Mouse (Mus musculus) hindbrain, embryonic 10.5 days (tissue): ENCODE measurements around the gene Tox2. TPM values are rescaled to one million over a fixed set of nuclear protein-coding genes. Genes with fewer than 3 reads are reported as not detected.

Experiments used
- DNase-seq: peaks from one replicate; pipeline ENCODE4 v3.0.0-alpha.2; 2017; ENCODE audit warnings: low spot score
- H3K27ac ChIP-seq: fragments of 300-500 bp; sonication (generic); 2 replicates; pipeline ENCODE4 v1.5.1; 2016; ENCODE audit warnings: mild to moderate bottlenecking, moderate library complexity
- H3K27me3 ChIP-seq: fragments of 300-500 bp; sonication (generic); 2 replicates; pipeline ENCODE4 v1.6.1; 2016; ENCODE audit warnings: mild to moderate bottlenecking; ENCODE audit not compliant: poor library complexity, insufficient read depth, severe bottlenecking
- H3K36me3 ChIP-seq: fragments of 300-500 bp; sonication (generic); 2 replicates; pipeline ENCODE4 v1.6.1; 2016; ENCODE audit warnings: mild to moderate bottlenecking, moderate library complexity
- H3K4me1 ChIP-seq: fragments of 300-500 bp; sonication (generic); replicated peaks from 2 replicates; pipeline ENCODE4 v1.6.1; 2016; ENCODE audit warnings: mild to moderate bottlenecking
- H3K4me3 ChIP-seq: fragments of 300-500 bp; sonication (generic); 2 replicates; pipeline ENCODE4 v1.5.1; 2016; ENCODE audit warnings: mild to moderate bottlenecking, moderate library complexity
- H3K9me3 ChIP-seq: fragments of 300-500 bp; sonication (generic); 2 replicates; pipeline ENCODE4 v1.6.1; 2016; ENCODE audit warnings: mild to moderate bottlenecking, moderate library complexity
- WGBS: fragments of 180-500 bp; shearing (Covaris S2); methylation state at CpG from one replicate; pipeline ENCODE4 v1.1.7; 2016; 5-methylcytosine and 5-hydroxymethylcytosine counted together
- polyA plus RNA-seq: library from polyadenylated mRNA; unstranded; fragments of >200 nt; fragmentation: Nextera tagmentation; extraction: Ambion mirVana; gene quantifications from 2 replicates; pipeline ENCODE4 v1.2.1, GENCODE M21; 2016

Tox2 gene
- polyA plus RNA-seq, 1 experiment from 2014 or later = 29.8 TPM

DNA sequence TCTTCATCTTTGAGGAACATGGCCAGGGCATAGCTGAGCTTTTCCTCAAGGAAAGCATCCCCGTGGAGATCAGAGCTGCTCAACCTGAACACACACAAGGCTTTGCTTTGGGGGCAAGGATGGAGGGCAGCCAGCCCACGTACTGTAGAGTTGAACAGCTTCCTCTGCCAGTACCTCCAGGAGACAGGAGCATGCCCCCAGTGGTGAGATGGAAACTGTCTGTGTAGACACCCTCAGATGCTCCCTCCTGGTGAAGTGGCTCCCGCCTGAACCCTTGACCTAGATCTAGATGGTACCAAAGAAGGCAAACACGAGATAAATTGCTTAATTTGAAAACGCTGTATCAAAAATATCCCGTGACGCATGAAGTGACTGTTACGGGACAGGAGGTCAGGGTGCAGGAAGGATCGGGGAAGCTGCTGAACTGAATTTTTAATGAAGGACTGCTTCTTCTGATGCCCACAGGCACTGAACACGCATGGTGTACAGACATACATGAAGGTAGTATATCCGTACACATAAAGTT lies 107.3 kb downstream of the Tox2 start:
- 79% methylated on average over 11 of the region's 11 CpGs for WGBS
- no peak overlapping the region for H3K27ac ChIP-seq
- H3K36me3 ChIP-seq = peaks cover 9% of the 10 kb centered on the region; the same call in 1 of the 2 replicates
- H3K27me3 ChIP-seq = no peaks in the 10 kb centered on the region
- H3K4me1 ChIP-seq = 0 out of 2 replicates have a peak, but pooled peaks cover 7% of the 10 kb centered on the region
- H3K9me3 ChIP-seq = no peaks in the 10 kb centered on the region
- no peak for DNase-seq
- no peak overlapping the region for H3K4me3 ChIP-seq

DNA sequence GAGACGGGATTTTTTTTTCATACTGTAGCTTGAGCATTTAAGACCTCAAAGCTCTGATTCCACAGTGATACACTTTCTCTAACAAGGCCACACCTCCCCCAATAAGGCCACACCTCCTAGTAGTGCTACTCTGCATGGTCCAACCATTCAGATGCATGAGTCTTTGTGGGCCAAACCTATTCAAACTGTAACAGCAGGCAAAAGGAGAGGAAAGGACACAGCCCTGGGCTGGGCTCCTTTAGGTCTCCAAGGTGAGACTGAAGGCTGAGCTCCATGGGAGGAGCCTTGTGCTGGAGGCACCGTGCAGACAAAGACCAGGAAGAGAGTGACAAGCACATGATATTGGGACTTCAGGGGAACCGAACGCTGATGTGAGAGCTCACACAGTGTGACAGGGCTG lies 114.4 kb downstream of the Tox2 start:
- peaks cover 75% of the 10 kb centered on the region for H3K36me3 ChIP-seq
- H3K9me3 ChIP-seq = no peaks in the 10 kb centered on the region
- H3K4me3 ChIP-seq = no peak overlapping the region
- no peak for DNase-seq
- 0 out of 2 replicates have a peak, but pooled peaks cover 3% of the 10 kb centered on the region for H3K4me1 ChIP-seq
- 81% methylated on average over 4 of the region's 4 CpGs for WGBS
- no peak overlapping the region for H3K27ac ChIP-seq
- H3K27me3 ChIP-seq = no peaks in the 10 kb centered on the region

DNA sequence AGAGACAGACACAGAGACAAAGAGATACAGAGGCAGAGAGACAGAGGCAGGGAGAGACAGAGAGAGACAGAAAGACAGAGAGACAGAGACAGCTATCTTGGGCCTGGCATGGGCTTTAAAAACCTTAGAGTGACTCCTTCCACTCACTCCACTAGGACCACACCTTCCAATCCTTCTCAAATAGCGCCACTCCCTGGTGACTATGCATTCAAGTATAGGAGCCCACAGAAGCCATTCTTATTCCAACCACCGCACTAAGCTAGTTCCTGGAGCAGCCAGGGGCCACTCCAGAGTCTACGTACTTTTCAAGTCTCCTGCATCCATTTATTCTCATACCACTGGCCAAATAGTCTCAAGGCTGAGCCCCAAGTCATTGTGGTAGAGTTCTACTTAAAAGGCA lies 115.9 kb downstream of the Tox2 start:
- H3K9me3 ChIP-seq = no peaks in the 10 kb centered on the region
- H3K36me3 ChIP-seq = peaks cover 86% of the 10 kb centered on the region
- H3K4me1 ChIP-seq = 0 out of 2 replicates have a peak, but pooled peaks cover 7% of the 10 kb centered on the region
- no peak overlapping the region for H3K4me3 ChIP-seq
- H3K27ac ChIP-seq = no peak overlapping the region
- 87% methylated on average over 3 of the region's 3 CpGs for WGBS
- no peaks in the 10 kb centered on the region for H3K27me3 ChIP-seq
- no peak for DNase-seq

DNA sequence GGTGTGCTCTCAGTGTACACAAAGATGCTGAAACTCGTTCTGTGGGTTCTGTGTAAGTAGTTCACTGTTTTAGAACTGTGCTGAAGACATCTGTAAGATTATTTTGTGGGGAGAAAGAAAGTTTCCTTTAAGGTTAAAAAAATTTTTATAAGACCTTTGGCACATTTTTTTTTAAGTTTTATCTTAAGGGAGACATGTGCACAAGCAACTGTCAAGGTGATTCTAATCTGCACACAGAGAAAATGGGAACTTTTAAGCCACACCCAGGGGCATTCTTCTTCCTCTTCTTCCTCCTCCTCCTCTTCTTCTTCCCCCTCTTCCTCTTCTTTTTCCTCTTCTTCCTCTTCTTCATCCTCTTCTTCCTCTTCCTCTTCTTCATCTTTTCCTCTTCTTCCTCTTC lies 120.2 kb downstream of the Tox2 start:
- WGBS = 60% methylated on average over 1 of the region's 1 CpGs
- H3K9me3 ChIP-seq = no peaks in the 10 kb centered on the region
- no peak overlapping the region for H3K4me3 ChIP-seq
- H3K27me3 ChIP-seq = no peaks in the 10 kb centered on the region
- no peak overlapping the region for H3K27ac ChIP-seq
- 0 out of 2 replicates have a peak, but pooled peaks cover 7% of the 10 kb centered on the region for H3K4me1 ChIP-seq
- no peak for DNase-seq
- H3K36me3 ChIP-seq = peaks cover 56% of the 10 kb centered on the region

DNA sequence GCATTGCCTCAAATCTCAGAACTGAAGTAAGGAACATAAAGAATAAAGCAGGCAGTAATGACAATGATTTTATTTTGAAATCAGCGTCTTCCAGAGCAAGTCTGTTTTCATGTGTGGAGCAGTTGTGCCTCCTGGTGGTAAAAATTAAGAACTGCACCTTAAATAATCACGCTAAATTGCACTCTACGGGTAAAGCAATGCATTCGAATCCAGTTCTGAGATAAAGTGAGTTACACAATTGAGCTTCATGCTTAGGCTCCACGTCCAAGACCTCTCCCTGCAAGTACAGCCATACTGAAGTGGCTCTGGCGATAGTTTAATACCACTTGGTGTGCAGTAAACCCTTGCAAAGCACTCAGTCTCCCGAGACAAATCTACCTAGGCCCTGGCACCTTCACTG lies 127.8 kb downstream of the Tox2 start:
- H3K4me1 ChIP-seq = peaks cover 5% of the 10 kb centered on the region; the same call in 1 of the 2 replicates
- no peaks in the 10 kb centered on the region for H3K9me3 ChIP-seq
- DNase-seq = no peak
- no peak overlapping the region for H3K27ac ChIP-seq
- no peaks in the 10 kb centered on the region for H3K36me3 ChIP-seq
- H3K4me3 ChIP-seq = no peak overlapping the region
- H3K27me3 ChIP-seq = 0 out of 2 replicates have a peak, but pooled peaks cover 4% of the 10 kb centered on the region
- WGBS = 30% methylated on average over 7 of the region's 7 CpGs

DNA sequence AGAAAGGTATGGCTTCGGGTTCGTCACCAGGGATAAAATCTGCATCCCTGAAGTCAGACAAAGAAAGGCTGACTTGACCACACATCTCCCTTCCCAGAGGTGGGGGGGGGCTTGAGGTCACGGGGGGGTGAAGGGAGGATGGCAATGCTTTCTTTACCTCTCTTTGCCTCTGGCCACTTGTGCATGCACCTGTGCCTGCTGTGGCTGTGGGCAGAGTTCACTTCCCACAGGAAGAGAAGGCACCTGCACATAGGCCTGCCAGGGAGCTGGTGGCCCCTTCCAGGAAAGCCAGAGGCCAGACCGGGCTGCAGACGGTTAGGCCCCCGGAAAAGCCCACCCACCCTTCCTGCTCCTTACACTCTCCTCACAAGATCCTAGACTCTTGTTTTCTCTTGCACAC lies 128.5 kb downstream of the Tox2 start:
- no peak for DNase-seq
- 89% methylated on average over 6 of the region's 6 CpGs for WGBS
- H3K27me3 ChIP-seq = peaks cover 10% of the 10 kb centered on the region
- H3K4me3 ChIP-seq = no peak overlapping the region
- no peaks in the 10 kb centered on the region for H3K36me3 ChIP-seq
- no peaks in the 10 kb centered on the region for H3K9me3 ChIP-seq
- peaks cover 5% of the 10 kb centered on the region; the same call in 1 of the 2 replicates for H3K4me1 ChIP-seq
- no peak overlapping the region for H3K27ac ChIP-seq

DNA sequence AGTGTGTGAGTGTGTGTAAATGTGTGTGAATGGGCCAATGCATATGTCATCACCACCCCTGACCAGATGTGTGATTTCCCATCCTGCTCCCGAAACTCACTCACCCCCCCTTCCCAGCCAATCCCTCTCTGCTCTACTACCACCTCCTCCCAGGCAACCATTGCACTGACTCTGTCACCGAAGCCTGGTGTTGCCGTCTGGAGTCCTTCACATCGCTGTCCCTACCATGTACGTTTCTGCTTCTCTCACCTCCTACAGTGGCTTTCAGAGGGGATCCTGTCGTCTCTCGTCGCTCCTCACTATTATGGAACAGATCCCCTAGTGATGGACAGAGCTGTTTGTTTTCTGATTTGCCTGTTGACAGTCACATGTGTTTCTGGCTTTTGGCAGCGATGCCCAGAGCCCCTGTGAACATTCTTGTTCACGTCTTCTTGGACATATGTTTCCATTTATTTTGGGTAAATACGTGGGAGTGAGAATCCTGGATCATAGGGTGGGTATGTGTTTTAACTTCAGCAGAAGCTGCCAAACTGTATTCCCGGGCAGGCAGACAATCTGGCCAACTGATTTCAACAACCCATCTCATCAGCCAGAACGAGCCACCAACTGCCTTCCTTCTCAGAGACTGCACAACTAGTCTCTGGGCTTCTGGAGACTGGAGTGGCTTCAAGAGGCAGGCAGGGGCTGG lies 129.6 kb downstream of the Tox2 start:
- Histone ChIP-seq H3K4me3 (no peak overlapping the region), H3K4me1 (peaks cover 8% of the 10 kb centered on the region; the same call in 1 of the 2 replicates), H3K36me3 (no peaks in the 10 kb centered on the region), H3K27me3 (peaks cover 21% of the 10 kb centered on the region), H3K9me3 (no peaks in the 10 kb centered on the region), H3K27ac (no peak overlapping the region)
- WGBS = 72% methylated on average over 13 of the region's 13 CpGs
- DNase-seq = no peak

DNA sequence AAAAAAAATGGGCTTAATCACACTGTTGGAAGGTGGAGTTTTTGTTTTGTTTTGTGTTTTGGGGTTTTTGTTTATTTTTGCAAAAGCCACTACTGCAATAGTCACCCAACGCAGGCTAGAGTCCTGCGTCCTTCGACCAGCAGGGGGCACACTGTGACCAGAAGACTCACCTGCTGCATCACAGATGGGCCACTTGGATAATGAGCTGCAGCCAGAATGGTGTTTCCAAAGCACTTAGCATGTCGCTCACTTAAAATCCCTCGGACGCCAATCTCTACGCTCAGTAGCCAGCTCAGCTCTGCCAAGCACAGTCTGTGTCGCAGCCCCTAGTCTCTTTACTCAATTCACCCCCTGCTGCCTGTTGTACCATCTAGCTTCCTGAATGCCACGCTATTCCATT lies 137.3 kb downstream of the Tox2 start:
- H3K9me3 ChIP-seq = no peaks in the 10 kb centered on the region
- no peaks in the 10 kb centered on the region for H3K36me3 ChIP-seq
- DNase-seq = peak; percentile 72
- peaks cover 19% of the 10 kb centered on the region for H3K4me1 ChIP-seq
- H3K4me3 ChIP-seq = no peak overlapping the region
- WGBS = 33% methylated on average over 9 of the region's 9 CpGs
- H3K27ac ChIP-seq = no peak overlapping the region
- peaks cover 61% of the 10 kb centered on the region for H3K27me3 ChIP-seq

DNA sequence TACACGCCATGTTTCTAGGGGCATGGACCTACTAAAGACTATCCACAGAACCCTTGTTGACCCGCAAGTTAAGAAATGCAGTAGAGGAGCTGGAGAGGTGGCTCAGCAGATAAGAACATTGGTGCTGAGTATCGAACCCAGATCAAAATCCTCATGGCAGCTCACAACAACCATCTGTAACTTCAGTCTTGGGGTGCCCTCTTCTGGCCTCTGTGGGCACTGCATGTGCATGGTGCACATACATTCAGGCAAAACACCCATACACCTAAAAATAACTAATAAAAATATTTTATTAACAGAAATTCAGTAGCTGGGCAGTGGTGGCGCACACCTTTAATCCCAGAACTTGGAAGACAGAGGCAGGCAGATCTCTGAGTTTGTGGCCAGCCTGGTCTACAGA lies 140.7 kb downstream of the Tox2 start:
- Histone ChIP-seq H3K4me3 (no peak overlapping the region), H3K9me3 (no peaks in the 10 kb centered on the region), H3K4me1 (peaks cover 15% of the 10 kb centered on the region), H3K27me3 (peaks cover 33% of the 10 kb centered on the region), H3K27ac (no peak overlapping the region), H3K36me3 (no peaks in the 10 kb centered on the region)
- 91% methylated on average over 4 of the region's 4 CpGs for WGBS
- peak; percentile 51 for DNase-seq

DNA sequence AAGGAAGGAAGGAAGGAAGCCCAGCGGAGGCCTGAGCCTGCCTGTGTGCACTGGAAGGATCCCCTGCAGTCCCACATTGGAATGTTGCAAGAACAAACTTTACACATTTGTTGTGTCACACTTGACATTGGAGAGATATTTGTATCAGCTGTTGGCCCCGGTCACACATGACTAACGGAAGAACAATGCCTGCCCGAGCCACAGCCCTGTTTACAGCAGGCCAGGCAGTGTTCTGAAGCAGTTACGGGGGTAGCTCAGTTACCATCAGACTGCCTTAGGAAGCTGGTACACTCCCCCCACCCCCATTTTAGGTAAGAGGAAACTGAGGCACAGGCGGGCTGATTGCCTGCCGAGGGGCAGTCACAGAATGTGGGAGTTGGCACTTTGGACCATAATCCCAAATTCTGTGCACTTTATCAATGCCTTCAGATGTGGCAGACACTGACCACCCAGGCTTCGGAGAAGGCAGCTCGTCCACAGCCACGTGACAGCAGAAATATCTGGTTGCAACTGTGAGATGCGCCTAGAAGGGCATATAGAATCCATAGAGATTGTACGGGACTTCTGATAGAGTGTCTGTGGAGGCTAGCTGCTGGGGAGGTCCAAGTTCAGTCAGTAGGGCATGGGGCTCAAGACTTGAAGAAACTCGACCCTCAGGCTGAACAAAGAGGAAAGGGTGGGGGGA lies 142.2 kb downstream of the Tox2 start:
- no peak for DNase-seq
- Histone ChIP-seq H3K27ac (no peak overlapping the region), H3K4me3 (no peak overlapping the region), H3K27me3 (peaks cover 19% of the 10 kb centered on the region), H3K36me3 (no peaks in the 10 kb centered on the region), H3K9me3 (no peaks in the 10 kb centered on the region), H3K4me1 (peaks cover 3% of the 10 kb centered on the region; the same call in 1 of the 2 replicates)
- WGBS = 83% methylated on average over 13 of the region's 13 CpGs

DNA sequence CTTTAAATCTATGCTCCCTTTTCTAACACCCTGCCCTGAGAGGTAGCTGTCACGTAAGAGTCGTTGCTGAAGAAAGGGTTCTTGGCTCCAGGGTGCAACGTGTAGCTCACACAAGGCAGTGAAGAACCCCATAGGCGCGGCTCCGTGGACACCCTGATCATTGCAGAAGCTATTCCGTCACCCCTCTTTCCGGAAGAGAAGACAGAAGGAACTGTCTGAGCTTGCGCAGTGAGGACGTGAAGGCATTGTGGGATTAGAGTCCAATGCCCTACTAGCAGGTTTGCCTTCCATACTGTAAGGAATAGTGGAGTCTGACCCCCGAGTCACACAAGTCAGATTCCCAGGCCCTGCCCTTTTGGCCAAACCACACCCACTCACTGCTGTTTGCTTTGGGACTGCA lies 143.6 kb downstream of the Tox2 start:
- Histone ChIP-seq H3K36me3 (no peaks in the 10 kb centered on the region), H3K9me3 (no peaks in the 10 kb centered on the region), H3K4me1 (no peaks in the 10 kb centered on the region; the same call in 1 of the 2 replicates), H3K4me3 (no peak overlapping the region), H3K27ac (no peak overlapping the region), H3K27me3 (peaks cover 5% of the 10 kb centered on the region)
- WGBS = 81% methylated on average over 11 of the region's 11 CpGs
- DNase-seq = no peak

DNA sequence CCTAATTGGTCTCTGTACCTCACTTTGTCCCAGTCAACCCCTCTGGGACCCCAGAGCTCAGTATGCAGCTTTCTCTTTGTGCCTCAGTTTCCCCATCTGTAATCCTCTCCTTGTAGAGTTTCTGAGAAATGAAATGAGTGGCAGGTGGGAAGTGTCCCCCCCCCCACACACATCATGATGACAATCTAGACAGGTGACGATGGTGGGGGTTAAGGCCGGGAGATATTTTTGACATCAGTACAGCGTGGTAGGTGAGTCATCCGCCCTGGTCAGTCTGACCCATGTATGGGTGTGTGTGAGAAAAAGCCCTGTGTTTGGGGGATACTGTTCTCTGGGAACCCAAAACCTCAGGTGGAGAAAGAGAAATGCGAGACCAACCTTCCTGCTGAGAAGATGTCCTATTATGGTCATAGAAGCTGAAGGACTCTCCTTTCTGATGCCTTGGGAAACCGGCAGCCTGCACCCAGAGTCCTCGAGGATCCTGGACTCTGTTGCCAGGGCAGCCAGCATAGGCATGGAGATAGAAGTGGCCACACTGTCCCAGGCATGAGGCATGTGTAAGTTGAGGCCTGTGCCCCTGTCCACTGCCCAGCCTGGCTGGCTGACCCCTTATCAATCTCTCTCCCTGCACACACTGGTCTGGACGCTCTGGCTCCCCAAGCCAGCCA lies 144.7 kb downstream of the Tox2 start:
- no peak for DNase-seq
- Histone ChIP-seq H3K4me1 (peaks cover 2% of the 10 kb centered on the region; the same call in 1 of the 2 replicates), H3K27ac (no peak overlapping the region), H3K27me3 (no peaks in the 10 kb centered on the region), H3K4me3 (no peak overlapping the region), H3K9me3 (no peaks in the 10 kb centered on the region), H3K36me3 (no peaks in the 10 kb centered on the region)
- 88% methylated on average over 8 of the region's 8 CpGs for WGBS

DNA sequence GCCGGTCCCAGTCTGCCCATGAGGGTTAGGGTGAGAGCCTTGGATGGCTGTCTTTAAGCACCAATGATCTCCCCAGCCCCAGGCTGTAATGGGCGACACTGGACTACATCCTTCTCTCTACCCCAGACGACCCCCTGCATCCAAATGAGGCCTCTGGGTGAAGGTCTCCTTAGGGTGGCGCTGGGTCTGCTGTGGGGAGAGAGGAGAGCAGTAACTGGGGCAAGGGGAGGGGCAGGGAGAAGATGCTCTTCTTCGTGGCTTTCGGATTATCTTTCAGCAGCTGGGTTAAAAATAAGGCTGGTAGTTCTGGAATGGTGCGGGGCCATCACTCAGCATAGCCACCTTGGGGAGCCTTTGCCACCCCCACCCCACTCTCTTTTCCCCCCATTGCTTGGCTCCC lies 145.8 kb downstream of the Tox2 start:
- Histone ChIP-seq H3K36me3 (no peaks in the 10 kb centered on the region), H3K27me3 (no peaks in the 10 kb centered on the region), H3K4me1 (peaks cover 6% of the 10 kb centered on the region), H3K27ac (no peak overlapping the region), H3K9me3 (no peaks in the 10 kb centered on the region), H3K4me3 (no peak overlapping the region)
- 78% methylated on average over 7 of the region's 7 CpGs for WGBS
- no peak for DNase-seq
